Mouse (Mus musculus) common myeloid progenitor, adult 5-6 weeks (primary cell): ENCODE measurements around the gene Retn. TPM values are rescaled to one million over a fixed set of nuclear protein-coding genes. Genes with fewer than 3 reads are reported as not detected.
A peak's percentile ranks its signal among the peaks of the same experiment; 100 is the strongest.

Experiments
- ATAC-seq: replicated peaks from 2 replicates; pipeline ENCODE4 v1.8.0; 2016; ENCODE audit warnings: low read depth, mild to moderate bottlenecking, moderate TSS enrichment, inconsistent platforms; ENCODE audit not compliant: poor library complexity, severe bottlenecking
- total RNA-seq: library from RNA; stranded (forward); fragments of 200-1000, 187-1606 nt; gene quantifications from 2 replicates; pipeline ENCODE4 v1.2.3, GENCODE M21; 2017

Gene Retn
- not detected in 2 replicates for total RNA-seq

- ATAC-seq, result no peak
Observed at GRCm38 (mm10) chr8:3655526-3655925, at the start of gene Retn. Gene Retn, plus strand, starts transcription at chr8:3655770.

- ATAC-seq, result peak; percentile 43
Observed at GRCm38 (mm10) chr8:3606593-3606992, 49.0 kb upstream of the Retn start.

GRCm38 (mm10) chr8:3607822-3608221 lies 47.7 kb upstream of the Retn start:
- ATAC-seq, result no peak

GRCm38 (mm10) chr8:3609046-3609815 lies 46.3 kb upstream of the Retn start:
- peak; percentile 16 for ATAC-seq

- no peak for ATAC-seq
Observed at GRCm38 (mm10) chr8:3609816-3610150, 45.8 kb upstream of the Retn start.

GRCm38 (mm10) chr8:3621199-3621970 lies 34.2 kb upstream of the Retn start, which contains the start of the genes Xab2 and Pet100:
Gene Xab2, minus strand, starts transcription at chr8:3621316.
Gene Pet100, plus strand, starts transcription at chr8:3621548.
- ATAC-seq, result peak; percentile 98

GRCm38 (mm10) chr8:3622119-3622518 lies 33.5 kb upstream of the Retn start:
- ATAC-seq, result no peak

GRCm38 (mm10) chr8:3625445-3625844 lies 30.1 kb upstream of the Retn start, which contains the start of gene Pcp2:
Gene Pcp2, minus strand, starts transcription at chr8:3625545.
- no peak for ATAC-seq

- ATAC-seq, result 0 out of 2 replicates have a peak, but pooled peaks have one; percentile 13
Observed at GRCm38 (mm10) chr8:3626971-3627370, 28.6 kb upstream of the Retn start.

- peak; percentile 37 for ATAC-seq
Observed at GRCm38 (mm10) chr8:3628014-3628413, 27.6 kb upstream of the Retn start.

- ATAC-seq, result peak; percentile 92
Observed at GRCm38 (mm10) chr8:3630647-3631477, 24.7 kb upstream of the Retn start, which contains the start of gene Stxbp2. Gene Stxbp2, plus strand, starts transcription at chr8:3630955.

GRCm38 (mm10) chr8:3631478-3631875 lies 24.1 kb upstream of the Retn start:
- peak; percentile 49 for ATAC-seq

GRCm38 (mm10) chr8:3645804-3646203 lies 9.8 kb upstream of the Retn start:
- peak; percentile 95 for ATAC-seq

- no peak for ATAC-seq
Observed at GRCm38 (mm10) chr8:3646824-3647531, 8.6 kb upstream of the Retn start.

- no peak for ATAC-seq
Observed at GRCm38 (mm10) chr8:3647561-3647960, 8.0 kb upstream of the Retn start.

- peak; percentile 40 for ATAC-seq
Observed at GRCm38 (mm10) chr8:3648268-3648667, 7.3 kb upstream of the Retn start.

- peak; percentile 34 for ATAC-seq
Observed at GRCm38 (mm10) chr8:3648990-3649389, 6.6 kb upstream of the Retn start.

- ATAC-seq, result no peak
Observed at GRCm38 (mm10) chr8:3652845-3653244, 2.7 kb upstream of the Retn start.

- no peak for ATAC-seq
Observed at GRCm38 (mm10) chr8:3654726-3655508, 653 bp upstream of the Retn start.
